Mouse (Mus musculus): Measurements from ENCODE around the gene Iqck.

Iqck gene

GRCm38 (mm10) chr7:118986369-118986768 lies 130.8 kb downstream of the Iqck start:
- DNase-seq (ENCODE audit: low spot score in 2 of 2), result no peak

GRCm38 (mm10) chr7:118989275-118989856 lies 133.8 kb downstream of the Iqck start:
- DNase-seq (ENCODE audit: low spot score in 2 of 2), result no peak

GRCm38 (mm10) chr7:118990282-118990681 lies 134.7 kb downstream of the Iqck start:
- no peak for DNase-seq (ENCODE audit: low spot score in 2 of 2)

GRCm38 (mm10) chr7:118991341-118991884 lies 135.9 kb downstream of the Iqck start:
- no peak for DNase-seq (ENCODE audit: low spot score in 2 of 2)

GRCm38 (mm10) chr7:118992080-118992560 lies 136.6 kb downstream of the Iqck start:
- DNase-seq (ENCODE audit: low spot score in 2 of 2), result no peak

GRCm38 (mm10) chr7:118992623-118993405 lies 137.3 kb downstream of the Iqck start:
- DNase-seq (ENCODE audit: low spot score in 2 of 2), result no peak

GRCm38 (mm10) chr7:118993597-118994230 lies 138.2 kb downstream of the Iqck start:
- DNase-seq (ENCODE audit: low spot score in 2 of 2), result no peak

- peak; percentile 7 to 9 for DNase-seq (ENCODE audit: low spot score in 2 of 2)
These were observed 138.8 kb downstream of the Iqck start for GRCm38 (mm10) chr7:118994231-118994842.

GRCm38 (mm10) chr7:118995007-118995406 lies 139.5 kb downstream of the Iqck start, which contains the start of gene Gprc5b:
Gene Gprc5b (minus strand): TSS chr7:118995211.
- peak; percentile 83 to 94 for DNase-seq (ENCODE audit: low spot score in 2 of 2)

- DNase-seq (ENCODE audit: low spot score in 2 of 2), result no peak
These were observed 140.1 kb downstream of the Iqck start for GRCm38 (mm10) chr7:118995671-118996070.

- peak; percentile 43 to 68 for DNase-seq (ENCODE audit: low spot score in 2 of 2)
These were observed 140.7 kb downstream of the Iqck start for GRCm38 (mm10) chr7:118996137-118996837.

GRCm38 (mm10) chr7:118999857-119000256 lies 144.3 kb downstream of the Iqck start:
- no peak for DNase-seq (ENCODE audit: low spot score in 2 of 2)

GRCm38 (mm10) chr7:119001965-119002364 lies 146.4 kb downstream of the Iqck start:
- no peak for DNase-seq (ENCODE audit: low spot score in 2 of 2)

- DNase-seq (ENCODE audit: low spot score in 2 of 2), result no peak
These were observed 146.9 kb downstream of the Iqck start for GRCm38 (mm10) chr7:119002501-119002900.

- peak; percentile 19 to 60 for DNase-seq (ENCODE audit: low spot score in 2 of 2)
These were observed 155.4 kb downstream of the Iqck start for GRCm38 (mm10) chr7:119010854-119011529.

GRCm38 (mm10) chr7:119015736-119016135 lies 160.2 kb downstream of the Iqck start:
- DNase-seq (ENCODE audit: low spot score in 2 of 2), result no peak

- peak in 1 of 2 experiments; percentile 11 for DNase-seq (ENCODE audit: low spot score in 2 of 2)
These were observed 164.0 kb downstream of the Iqck start for GRCm38 (mm10) chr7:119019537-119019936.

All from thymus, postnatal 10 days (tissue).